Comparison of ENCODE assay signal across 8 mouse cellular contexts in genomic region chr10:5634336-5634735, GRCm38 (mm10). TPM values are rescaled to one million over a fixed set of nuclear protein-coding genes. Genes with fewer than 3 reads are reported as not detected.
DNase-seq lines count a peak whose midpoint lies in the region; ATAC-seq lines count a peak whose summit lies in the region.

No protein-coding gene starts in this region.

- H3K4me2 ChIP-seq in hindbrain, embryonic 12.5 days (replicated peaks), result no peak overlapping the region
- H3K4me2 ChIP-seq in hindbrain, embryonic 13.5 days, result no peak overlapping the region

- peak; percentile 63; the same call in 1 of the 2 replicates for ATAC-seq in hindbrain, embryonic 12.5 days (ENCODE audit: low FRiP score)
- no peak for ATAC-seq in hindbrain, embryonic 13.5 days (ENCODE audit: low FRiP score)

- H3K4me1 ChIP-seq in hindbrain, embryonic 12.5 days, result no peaks in the 10 kb centered on the region
- no peaks in the 10 kb centered on the region for H3K4me1 ChIP-seq in hindbrain, embryonic 13.5 days (replicated peaks)

- H3K9me3 ChIP-seq in hindbrain, embryonic 12.5 days (replicated peaks), result no peaks in the 10 kb centered on the region
- H3K9me3 ChIP-seq in hindbrain, embryonic 13.5 days, result no peaks in the 10 kb centered on the region

- H3K4me3 ChIP-seq in hindbrain, embryonic 12.5 days, result no peak overlapping the region
- H3K4me3 ChIP-seq in hindbrain, embryonic 13.5 days, result no peak overlapping the region

- H3K27me3 ChIP-seq in hindbrain, embryonic 12.5 days, result no peaks in the 10 kb centered on the region
- no peaks in the 10 kb centered on the region for H3K27me3 ChIP-seq in hindbrain, embryonic 13.5 days

- peak; percentile 26 for DNase-seq in MN1 (ENCODE audit: low spot score)
- peak; percentile 22 for DNase-seq in cerebellum, adult 9-11 months
- peak; percentile 17 for DNase-seq in induced T-regulatory cell, adult 2 months (ENCODE audit: low read depth)
- DNase-seq in lung, postnatal 25 days (ENCODE audit: low spot score), result peak; percentile 50
- DNase-seq in telencephalon, adult 2 months (ENCODE audit: low read depth, low spot score), result peak; percentile 31
- no peak for DNase-seq in urinary bladder, adult 18-20 months (ENCODE audit: low spot score in 2 of 2)

- no peak overlapping the region for H3K27ac ChIP-seq in hindbrain, embryonic 12.5 days
- H3K27ac ChIP-seq in hindbrain, embryonic 13.5 days, result no peak overlapping the region

- H3K36me3 ChIP-seq in hindbrain, embryonic 12.5 days, result no peaks in the 10 kb centered on the region
- H3K36me3 ChIP-seq in hindbrain, embryonic 13.5 days, result no peaks in the 10 kb centered on the region

- WGBS in hindbrain, embryonic 12.5 days, result 37% methylated on average over 1 of the region's 1 CpGs
- WGBS in hindbrain, embryonic 13.5 days, result 42% methylated on average over 1 of the region's 1 CpGs

- no peak overlapping the region for H3K9ac ChIP-seq in hindbrain, embryonic 12.5 days
- no peak overlapping the region for H3K9ac ChIP-seq in hindbrain, embryonic 13.5 days

RNA-seq across cellular contexts. Expression of gene Vip, which starts 4.7 kb away (rescaled TPM):
- 0.67 and 1.0 TPM in 2 replicates for polyA plus RNA-seq in hindbrain, embryonic 12.5 days (2016; fragmentation: Nextera tagmentation; extraction: Ambion mirVana)
- polyA plus RNA-seq in hindbrain, embryonic 13.5 days (2015; fragmentation: Nextera tagmentation; extraction: Ambion mirVana), result 1.2 and 1.4 TPM in 2 replicates

RNA-seq across cellular contexts. Expression of gene Myct1, which starts 40.8 kb away (rescaled TPM):
- 1.9 and 2.0 TPM in 2 replicates for polyA plus RNA-seq in hindbrain, embryonic 12.5 days (2016; fragmentation: Nextera tagmentation; extraction: Ambion mirVana)
- polyA plus RNA-seq in hindbrain, embryonic 13.5 days (2015; fragmentation: Nextera tagmentation; extraction: Ambion mirVana), result 1.3 and 1.8 TPM in 2 replicates

Comparison
In these comparisons a context has a peak if more than half of its experiments do, and no peak if none do; other contexts are left out.
1. DNase-seq: peak in MN1 (single experiment), cerebellum, adult 9-11 months (single experiment), induced T-regulatory cell, adult 2 months (single experiment), lung, postnatal 25 days (single experiment) and telencephalon, adult 2 months (single experiment); none in urinary bladder, adult 18-20 months (0 of 2).